Mouse (Mus musculus): ENCODE measurements around the gene Adcy6. TPM values are rescaled to one million over a fixed set of nuclear protein-coding genes. Genes with fewer than 3 reads are reported as not detected.

Adcy6 gene
- polyA plus RNA-seq, 1 experiment from 2014 or later = 21.8 TPM

GRCm38 (mm10) chr15:98543341-98543740 is 66.5 kb downstream of the Adcy6 start:
- 92% methylated on average over 4 of the region's 4 CpGs for WGBS
- no peak overlapping the region for H3K27ac ChIP-seq (ENCODE audit: low read depth)
- H3K4me2 ChIP-seq = no peak overlapping the region
- DNase-seq (no peak), ATAC-seq (ENCODE audit: insufficient read depth) (no peak)
- H3K36me3 ChIP-seq (ENCODE audit: insufficient read depth) = peaks cover 80% of the 10 kb centered on the region
- TF ChIP-seq CTCF (IDR thresholded peaks at IDR 0.05; ENCODE audit: low read depth) = no peak
- H3K4me3 ChIP-seq (ENCODE audit: low read depth, low read length) = no peak overlapping the region
- H3K4me1 ChIP-seq (ENCODE audit: insufficient read depth) = no peaks in the 10 kb centered on the region
- no peak overlapping the region for H3K9ac ChIP-seq
- H3K9me3 ChIP-seq (ENCODE audit: low read depth, low read length) = no peaks in the 10 kb centered on the region
- H3K27me3 ChIP-seq (ENCODE audit: insufficient read depth, low read length) = no peaks in the 10 kb centered on the region

GRCm38 (mm10) chr15:98541064-98541463 is 68.8 kb downstream of the Adcy6 start:
- DNase-seq (no peak), ATAC-seq (ENCODE audit: insufficient read depth) (no peak)
- Histone ChIP-seq H3K4me3 (ENCODE audit: low read depth, low read length) (no peak overlapping the region), H3K36me3 (ENCODE audit: insufficient read depth) (peaks cover 64% of the 10 kb centered on the region), H3K4me1 (ENCODE audit: insufficient read depth) (no peaks in the 10 kb centered on the region), H3K4me2 (no peak overlapping the region), H3K9ac (no peak overlapping the region), H3K27me3 (ENCODE audit: insufficient read depth, low read length) (no peaks in the 10 kb centered on the region), H3K27ac (ENCODE audit: low read depth) (no peak overlapping the region), H3K9me3 (ENCODE audit: low read depth, low read length) (no peaks in the 10 kb centered on the region)
- no peak for TF ChIP-seq CTCF (IDR thresholded peaks at IDR 0.05; ENCODE audit: low read depth)
- WGBS = 80% methylated on average over 6 of the region's 6 CpGs

Other genes starting within 250 kb of the Adcy6 start
- not detected in 2 replicates for gene Olfr283, start 229.1 kb downstream of the Adcy6 start, polyA plus RNA-seq (2014; fragmentation: Nextera tagmentation; extraction: Ambion mirVana)
- gene Olfr282, start 178.9 kb downstream of the Adcy6 start, polyA plus RNA-seq (2014; fragmentation: Nextera tagmentation; extraction: Ambion mirVana) = not detected in 2 replicates
- gene Olfr281, start 157.5 kb downstream of the Adcy6 start, polyA plus RNA-seq (2014; fragmentation: Nextera tagmentation; extraction: Ambion mirVana) = not detected in 2 replicates
- gene OR5BS1P, start 140.2 kb downstream of the Adcy6 start, polyA plus RNA-seq (2014; fragmentation: Nextera tagmentation; extraction: Ambion mirVana) = not detected in 2 replicates
- gene Lalba, start 127.4 kb downstream of the Adcy6 start, polyA plus RNA-seq (2014; fragmentation: Nextera tagmentation; extraction: Ambion mirVana) = 0.50 and 0.68 TPM in 2 replicates
- not detected in 2 replicates for gene Olfr279, start 117.7 kb downstream of the Adcy6 start, polyA plus RNA-seq (2014; fragmentation: Nextera tagmentation; extraction: Ambion mirVana)
- 113 and 121 TPM in 2 replicates for gene Kansl2, start 75.8 kb downstream of the Adcy6 start, polyA plus RNA-seq (2014; fragmentation: Nextera tagmentation; extraction: Ambion mirVana)
- 57.7 and 58.5 TPM in 2 replicates for gene Ccnt1, start 39.2 kb downstream of the Adcy6 start, polyA plus RNA-seq (2014; fragmentation: Nextera tagmentation; extraction: Ambion mirVana)
- 0.50 TPM in 1 of 2 replicates, not detected in the other for gene 4930415O20Rik, start 39.1 kb downstream of the Adcy6 start, polyA plus RNA-seq (2014; fragmentation: Nextera tagmentation; extraction: Ambion mirVana)
- 24.6 and 28.9 TPM in 2 replicates for gene Cacnb3, start 20.8 kb upstream of the Adcy6 start, polyA plus RNA-seq (2014; fragmentation: Nextera tagmentation; extraction: Ambion mirVana)
- 27.2 and 28.7 TPM in 2 replicates for gene Ddx23, start 52.8 kb upstream of the Adcy6 start, polyA plus RNA-seq (2014; fragmentation: Nextera tagmentation; extraction: Ambion mirVana)
- 0.57 and 0.67 TPM in 2 replicates for gene Rnd1, start 67.4 kb upstream of the Adcy6 start, polyA plus RNA-seq (2014; fragmentation: Nextera tagmentation; extraction: Ambion mirVana)
- 0.28 and 1.1 TPM in 2 replicates for gene Ccdc65, start 98.1 kb upstream of the Adcy6 start, polyA plus RNA-seq (2014; fragmentation: Nextera tagmentation; extraction: Ambion mirVana)
- gene Fkbp11, start 118.1 kb upstream of the Adcy6 start, polyA plus RNA-seq (2014; fragmentation: Nextera tagmentation; extraction: Ambion mirVana) = 29.7 and 32.9 TPM in 2 replicates
- gene Arf3, start 153.1 kb upstream of the Adcy6 start, polyA plus RNA-seq (2014; fragmentation: Nextera tagmentation; extraction: Ambion mirVana) = 35.4 and 42.5 TPM in 2 replicates
- 0.11 TPM in 1 of 2 replicates, not detected in the other for gene Wnt10b, start 168.1 kb upstream of the Adcy6 start, polyA plus RNA-seq (2014; fragmentation: Nextera tagmentation; extraction: Ambion mirVana)
- not detected in 2 replicates for gene Wnt1, start 179.8 kb upstream of the Adcy6 start, polyA plus RNA-seq (2014; fragmentation: Nextera tagmentation; extraction: Ambion mirVana)
- 0.04 and 0.12 TPM in 2 replicates for gene Ddn, start 199.4 kb upstream of the Adcy6 start, polyA plus RNA-seq (2014; fragmentation: Nextera tagmentation; extraction: Ambion mirVana)
- gene Prkag1, start 221.4 kb upstream of the Adcy6 start, polyA plus RNA-seq (2014; fragmentation: Nextera tagmentation; extraction: Ambion mirVana) = 93.4 and 93.7 TPM in 2 replicates

Data from lung, embryonic 14.5 days (tissue).